Mouse (Mus musculus) thymus, adult 2 months (tissue): Measurements from ENCODE around the gene Ankrd44.

Experiments
- CTCF ChIP-seq: fragments of 200-500 bp; IDR thresholded peaks from 2 replicates; pipeline ENCODE4 v1.5.1; 2012; ENCODE audit warnings: mild to moderate bottlenecking, control low read depth, low read length, moderate library complexity, borderline replicate concordance; ENCODE audit not compliant: control insufficient read depth, poor library complexity, insufficient read depth; ENCODE audit errors: extremely low read depth
- POLR2A ChIP-seq: fragments of 200-500 bp; IDR thresholded peaks from 2 replicates; pipeline ENCODE4 v1.6.1; 2012; ENCODE audit warnings: mild to moderate bottlenecking, low read length, control low read depth, moderate library complexity; ENCODE audit not compliant: control insufficient read depth, poor library complexity, insufficient read depth; ENCODE audit errors: extremely low read depth

DNA sequence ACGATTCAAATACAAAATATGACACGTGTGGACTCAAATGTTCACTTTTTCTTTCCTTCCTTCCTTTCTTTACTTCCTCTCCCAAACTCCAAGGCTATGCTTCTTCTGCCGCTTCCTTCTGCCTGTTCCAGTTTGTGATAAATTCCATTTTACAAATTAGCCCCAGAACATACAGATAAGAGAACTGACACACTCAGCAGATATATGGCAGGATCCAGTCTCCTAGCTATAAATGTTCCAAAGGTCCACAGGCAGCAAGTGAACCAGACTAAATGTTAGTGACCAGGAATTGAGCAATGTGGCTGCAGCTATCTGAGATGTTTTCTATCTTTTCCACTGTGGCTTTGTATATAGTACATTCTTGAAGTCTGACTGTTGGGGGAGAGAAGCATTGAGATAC lies 168.9 kb downstream of the Ankrd44 start:
- TF ChIP-seq CTCF (no peak), POLR2A (no peak)
